Mouse (Mus musculus) c-Kit-negative CD71-positive TER-119-positive erythroid progenitor cells, embryonic 14.5 days (primary cell): ENCODE measurements around the gene Rheb.
"Not testable (repeated sequence)": the region's sequence is repeated elsewhere in the genome, so short reads cannot be mapped to it uniquely, and the experiment has no call there.

Experiments
- DNase-seq: peaks from one replicate; pipeline ENCODE4 v3.0.0-alpha.2; 2013; ENCODE audit warnings: low read depth, low spot score

Rheb gene

GRCm38 (mm10) chr5:24841662-24842273, 656 bp downstream of the Rheb start:
- no peak for DNase-seq

DNA sequence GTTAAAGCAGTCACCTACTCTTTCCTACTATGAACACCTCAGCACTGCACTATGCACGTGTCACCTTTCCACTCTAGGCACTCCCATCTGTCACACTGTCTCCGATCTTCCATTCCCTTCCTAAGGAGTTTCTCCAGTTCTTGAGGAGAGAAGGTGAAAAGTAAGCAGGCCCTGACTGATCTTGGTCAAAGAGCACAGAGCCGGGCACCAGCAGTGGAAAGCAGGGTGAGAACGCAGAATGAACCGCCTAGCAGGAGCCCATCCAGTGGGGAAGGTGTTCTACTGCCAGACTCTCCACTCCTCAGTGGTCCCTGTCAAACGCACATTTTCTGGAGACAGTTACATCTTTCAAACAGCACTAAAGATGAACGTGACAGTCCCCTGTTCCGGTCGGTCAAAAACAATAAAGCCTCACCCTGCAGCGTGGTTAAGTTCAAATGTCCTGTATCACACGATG, 1.4 kb downstream of the Rheb start:
- DNase-seq: no peak

DNA sequence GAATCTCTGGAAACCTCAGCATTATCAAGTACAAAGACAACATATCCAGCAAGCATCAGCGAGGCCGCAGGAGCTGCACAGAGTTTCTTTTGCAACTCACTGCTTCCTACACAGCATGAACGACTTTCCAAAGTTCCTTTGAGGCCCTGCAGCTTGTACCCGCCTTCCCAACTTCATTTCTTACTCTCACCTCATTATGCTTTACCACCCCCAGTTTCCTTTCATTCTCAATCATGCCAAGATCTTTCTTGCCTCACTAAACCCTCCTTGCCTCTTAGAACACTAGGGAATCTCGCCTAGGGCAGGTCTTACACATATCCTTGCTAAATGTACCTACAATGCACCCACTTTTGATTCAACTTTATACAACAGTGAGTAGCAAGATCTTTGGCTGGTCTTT, 7.9 kb downstream of the Rheb start:
- no peak for DNase-seq

GRCm38 (mm10) chr5:24831912-24832311, 10.5 kb downstream of the Rheb start:
- DNase-seq: no peak

DNA sequence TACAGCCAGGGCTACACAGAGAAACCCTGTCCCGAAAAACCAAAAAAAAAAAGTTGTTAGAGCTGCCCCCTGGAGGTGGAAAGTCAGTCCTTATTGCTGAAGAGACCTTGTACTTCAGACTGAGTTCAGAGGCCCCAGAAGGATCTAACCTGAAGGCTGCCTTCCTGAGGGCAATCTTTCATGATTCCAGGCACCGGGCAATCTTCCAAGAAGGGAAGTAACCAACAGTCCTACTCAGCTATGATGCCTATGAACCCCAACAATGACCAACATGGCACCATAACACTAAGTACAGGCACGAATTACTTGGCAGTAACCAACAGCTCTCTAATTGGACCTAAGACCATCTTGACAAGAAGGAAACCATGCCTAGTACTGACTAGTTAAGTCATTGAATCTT, 14.0 kb downstream of the Rheb start:
- DNase-seq: no peak

DNA sequence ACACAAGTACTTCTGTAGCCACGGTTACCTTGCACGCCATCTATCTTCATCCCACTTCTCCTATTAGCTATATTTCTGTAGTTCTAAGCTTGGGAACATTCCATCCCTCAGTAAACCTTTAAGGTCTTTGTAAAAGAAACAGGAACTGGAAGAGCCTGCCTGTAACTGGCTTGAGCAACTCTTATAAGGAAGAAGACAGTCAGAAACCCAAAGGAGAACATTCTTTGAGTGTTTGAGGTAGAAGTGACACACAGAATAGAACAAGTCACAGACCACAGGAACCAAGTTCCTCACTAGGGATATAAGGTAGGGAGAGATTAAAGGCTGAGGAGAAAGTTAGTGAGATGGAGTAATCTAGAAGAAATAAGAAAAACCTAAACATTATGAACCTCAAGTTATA, 15.3 kb downstream of the Rheb start:
- no peak for DNase-seq

GRCm38 (mm10) chr5:24826056-24826770, 16.2 kb downstream of the Rheb start:
- DNase-seq: no peak

DNA sequence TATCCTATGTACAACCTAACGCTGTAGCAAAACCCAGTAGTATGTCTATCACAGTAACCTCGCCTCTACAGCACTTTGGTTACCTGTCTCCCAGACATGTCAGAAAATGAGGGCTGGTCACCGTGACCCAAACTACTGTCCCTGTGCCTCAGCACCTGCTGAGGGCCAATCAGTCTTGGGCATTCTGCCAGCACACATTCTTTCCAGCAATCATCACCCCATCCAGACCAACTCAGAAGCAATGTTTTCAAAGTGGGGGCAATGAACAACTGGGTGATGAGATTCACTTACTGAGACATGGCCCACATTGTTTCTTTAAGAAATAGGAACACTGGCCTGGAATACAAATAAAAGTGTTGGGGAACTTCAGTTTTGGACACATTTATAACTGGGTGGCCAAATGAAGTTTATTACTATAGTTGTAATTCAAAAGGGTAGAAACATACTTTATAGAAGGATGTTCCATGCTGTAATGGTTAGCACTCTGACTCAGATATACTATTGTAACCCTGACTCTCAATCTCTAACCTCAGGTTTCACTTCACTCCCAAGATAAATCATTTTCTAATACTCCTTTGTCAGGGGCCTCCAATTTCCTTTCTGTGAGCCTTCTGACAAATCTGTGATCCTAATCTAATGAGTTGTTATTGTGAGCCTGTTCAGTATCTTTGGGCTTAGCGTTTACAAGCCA, 16.9 kb downstream of the Rheb start:
- DNase-seq: no peak

DNA sequence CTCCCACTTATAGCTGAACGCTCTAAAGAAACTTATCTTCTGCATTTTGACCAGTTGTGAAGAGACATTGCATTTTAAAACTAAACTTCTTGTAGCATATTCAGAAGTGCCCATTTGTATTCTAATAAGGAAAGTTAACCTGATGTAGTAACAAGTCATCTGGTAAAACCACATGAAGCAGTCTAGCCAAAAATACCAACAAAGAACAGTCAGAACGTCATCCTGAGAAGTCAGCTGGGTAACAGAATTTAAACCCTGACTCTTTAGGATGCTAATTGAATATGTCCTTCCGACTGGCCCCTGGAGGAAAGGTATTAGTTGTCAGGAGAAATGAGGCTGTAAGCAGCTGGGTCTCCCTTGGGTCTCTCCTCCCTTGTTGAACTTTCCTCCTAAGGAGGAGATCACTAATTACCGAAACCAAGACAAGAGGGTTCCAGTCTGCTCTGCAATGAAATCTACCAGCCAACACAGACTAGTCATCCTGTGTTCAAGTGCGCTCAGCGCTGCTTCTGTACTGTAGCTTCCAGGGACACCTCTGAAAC, 18.5 kb downstream of the Rheb start:
- DNase-seq: no peak

DNA sequence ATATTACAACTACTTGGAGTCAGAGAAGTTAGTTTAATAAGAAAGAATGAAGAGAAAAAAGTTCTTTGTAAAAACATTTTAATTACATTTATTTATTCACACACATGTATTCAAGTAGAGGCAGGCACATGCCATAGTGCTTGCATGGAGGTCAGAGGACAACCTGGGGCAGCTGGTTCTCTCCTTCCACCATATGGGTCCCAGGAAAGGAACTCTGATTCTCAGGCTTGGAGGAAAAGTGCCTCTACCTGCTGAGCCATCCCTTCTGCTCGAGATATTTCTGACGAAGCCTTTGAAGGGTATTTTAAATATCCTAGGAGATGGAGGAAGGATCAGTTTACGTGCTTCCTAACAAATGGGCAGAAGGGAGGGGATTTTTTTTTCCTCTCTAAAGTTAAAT, 19.6 kb downstream of the Rheb start:
- DNase-seq: no peak

DNA sequence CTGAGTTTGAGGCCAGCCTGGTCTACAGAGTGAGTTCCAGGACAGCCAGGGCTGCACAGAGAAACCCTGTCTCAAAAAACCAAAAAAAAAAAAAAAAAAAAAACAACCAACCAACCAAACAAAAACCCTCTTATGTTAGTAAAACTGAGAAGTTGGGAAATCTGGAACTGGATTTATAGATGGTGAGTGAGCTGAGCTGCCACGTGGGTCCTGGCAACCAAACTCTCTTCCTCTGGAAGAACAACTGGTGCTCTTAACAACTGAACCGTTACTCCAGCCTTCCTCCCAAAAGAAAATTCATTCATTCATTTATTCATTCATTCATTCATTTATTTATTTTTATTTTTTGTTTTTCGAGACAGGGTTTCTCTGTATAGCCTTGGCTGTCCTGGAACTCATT, 20.2 kb downstream of the Rheb start:
- DNase-seq: not testable (repeated sequence)

- DNase-seq: no peak
Observed at GRCm38 (mm10) chr5:24821403-24821841, 21.0 kb downstream of the Rheb start.

- no peak for DNase-seq
Observed at GRCm38 (mm10) chr5:24820627-24821026, 21.8 kb downstream of the Rheb start.

- no peak for DNase-seq
Observed at GRCm38 (mm10) chr5:24817191-24817590, 25.2 kb downstream of the Rheb start.

DNA sequence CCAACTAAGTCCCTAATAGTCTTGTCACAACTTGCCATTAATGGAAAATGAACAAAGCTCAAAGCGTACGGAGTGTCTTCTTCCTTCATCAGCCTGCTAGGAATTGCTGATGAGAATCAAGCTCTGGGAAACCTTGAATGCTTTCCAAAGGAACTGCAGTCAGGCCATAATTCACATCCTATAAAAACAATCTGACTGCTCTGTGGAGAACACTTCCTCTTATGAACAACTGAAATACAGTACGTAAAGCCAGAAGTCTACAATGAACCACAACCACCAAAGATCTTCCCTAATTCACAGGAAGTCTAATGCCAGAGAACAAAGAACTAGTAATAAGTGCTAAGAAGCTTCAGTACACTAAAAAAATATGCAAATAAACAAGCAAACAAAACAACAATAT, 28.5 kb downstream of the Rheb start:
- DNase-seq: no peak

DNA sequence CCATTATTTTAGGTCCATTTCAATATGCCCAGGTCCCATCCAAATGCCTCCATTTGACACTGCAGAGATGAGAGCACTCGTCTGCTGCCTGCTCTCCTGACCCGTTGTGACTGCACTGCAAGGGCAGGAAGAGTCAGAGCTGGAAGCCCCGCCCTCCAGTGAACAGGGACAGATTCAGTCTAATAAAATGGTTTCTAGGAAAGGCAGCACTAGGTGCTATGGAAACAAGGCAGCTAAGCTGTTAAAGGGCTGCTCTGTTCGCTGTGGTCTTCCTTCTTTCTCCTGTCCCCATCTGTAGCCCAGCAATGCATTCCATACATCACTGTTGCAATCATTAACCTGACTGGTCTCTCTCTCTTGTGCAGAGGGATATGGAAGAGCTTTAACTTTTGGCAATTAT, 29.4 kb downstream of the Rheb start:
- no peak for DNase-seq

DNA sequence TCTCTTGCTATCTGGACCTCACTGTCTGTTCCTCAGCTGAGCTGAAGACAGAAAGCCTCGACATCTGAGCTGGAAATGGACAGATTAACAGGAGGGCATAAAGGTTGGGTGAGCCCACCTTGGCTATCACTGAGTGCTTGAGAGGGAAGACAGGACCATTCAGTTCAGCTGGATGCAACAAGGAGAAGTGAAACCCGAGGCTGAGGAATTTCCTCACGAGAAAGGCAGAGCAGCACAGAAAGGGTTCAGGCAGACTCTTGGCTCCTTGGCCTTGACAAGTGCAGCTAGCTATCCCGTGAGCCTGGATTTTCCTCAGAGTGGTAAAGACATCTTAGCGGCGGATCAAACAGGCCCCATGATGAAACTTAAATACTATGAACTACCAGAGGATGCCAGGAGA, 37.2 kb downstream of the Rheb start:
- DNase-seq: no peak

GRCm38 (mm10) chr5:24804661-24805060, 37.8 kb downstream of the Rheb start:
- no peak for DNase-seq

GRCm38 (mm10) chr5:24801841-24802624, 40.4 kb downstream of the Rheb start:
- no peak for DNase-seq

DNA sequence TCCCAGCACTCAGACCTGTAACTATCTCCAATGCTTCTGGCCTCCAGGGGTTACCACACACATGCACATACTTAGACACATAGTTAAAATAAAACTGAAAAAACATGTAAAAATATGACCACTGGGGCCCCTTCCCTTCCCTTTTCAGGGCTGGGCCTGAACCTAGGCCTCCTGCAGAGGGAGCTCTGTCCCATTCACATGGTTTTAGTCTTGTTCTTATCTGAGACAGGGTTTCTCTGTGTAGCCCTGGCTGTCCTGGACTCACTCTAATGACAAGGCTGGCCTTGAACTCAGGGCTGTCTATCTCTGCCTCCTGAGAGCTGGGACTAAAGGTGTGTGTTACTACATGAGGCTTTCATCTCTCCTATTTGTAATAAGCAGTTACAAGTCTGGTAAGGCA, 42.0 kb downstream of the Rheb start:
- no peak for DNase-seq

DNA sequence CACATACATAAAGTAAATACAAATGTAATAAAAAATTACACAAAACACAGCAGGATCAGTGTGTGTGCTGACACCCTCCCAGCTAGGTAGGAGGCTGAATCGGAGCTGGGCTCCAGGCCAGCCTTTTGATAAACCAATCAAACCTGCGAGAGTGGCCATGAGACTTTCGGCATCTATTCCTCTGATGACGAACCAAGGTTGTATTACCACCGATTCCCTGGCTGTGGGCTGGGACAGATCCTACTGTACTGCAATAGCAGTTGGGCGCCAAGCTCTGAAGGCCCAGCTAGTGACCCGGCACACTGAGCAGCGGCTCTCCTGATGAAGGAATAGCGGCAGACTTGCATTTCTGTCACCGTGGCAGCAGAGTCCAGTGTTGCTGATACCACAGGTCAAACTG, 43.8 kb downstream of the Rheb start:
- no peak for DNase-seq

- DNase-seq: no peak
Observed at GRCm38 (mm10) chr5:24797858-24798257, 44.6 kb downstream of the Rheb start.
